Comparison of ENCODE assay signal across 8 mouse cellular contexts in the genomic region with DNA sequence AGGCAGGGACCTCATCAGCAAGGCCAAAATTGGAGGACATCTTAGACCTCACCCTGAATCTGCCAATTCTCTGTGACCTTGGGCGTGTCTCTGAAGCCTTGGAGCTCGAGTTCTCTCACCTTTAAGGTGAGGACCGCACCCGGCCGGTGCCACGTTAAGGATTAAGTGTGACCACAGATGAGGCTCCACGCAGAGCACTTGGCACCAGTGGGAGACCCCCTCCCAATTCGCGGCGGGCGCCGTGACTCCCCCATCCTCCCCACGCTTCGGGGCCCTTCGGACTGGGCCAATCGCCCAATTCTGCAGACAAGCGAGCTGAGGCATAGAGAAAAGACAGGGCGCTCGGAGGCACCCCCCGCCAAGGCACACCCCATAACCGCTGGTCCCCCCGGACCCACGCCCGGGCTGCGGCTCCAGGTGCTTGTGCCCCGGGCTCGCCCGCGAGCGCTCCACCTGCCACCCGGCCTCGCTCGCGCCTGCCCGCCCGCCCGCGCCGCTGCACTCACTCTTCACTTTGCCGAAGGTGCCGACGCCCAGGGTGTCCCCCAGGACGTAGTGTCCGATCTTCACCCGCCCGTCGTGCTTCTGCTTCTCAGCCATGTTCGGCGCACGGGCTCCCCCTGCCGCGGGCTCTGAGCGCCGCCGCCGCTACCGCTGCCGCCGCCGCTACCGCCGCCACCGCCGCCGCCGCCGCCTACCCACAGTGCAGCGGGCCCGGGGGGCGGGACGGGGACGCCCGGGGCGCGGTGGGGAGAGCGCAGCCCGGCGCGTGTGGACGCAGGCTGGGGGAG. TPM values are rescaled to one million over a fixed set of nuclear protein-coding genes. Genes with fewer than 3 reads are reported as not detected.
DNase-seq lines count a peak whose midpoint lies in the region; ATAC-seq and TF ChIP-seq lines count a peak whose summit lies in the region.

TSS of gene Prkaa2 (minus strand) at position 692 of the 791 bp plus-strand sequence.

- TF ChIP-seq EP300 in ES-Bruce4 (IDR thresholded peaks at IDR 0.05; ENCODE audit: insufficient read depth, low read depth, low read length): no peak

- H3K27ac ChIP-seq in ES-Bruce4 (ENCODE audit: insufficient read depth, low read length): no peak within 1 kb of the TSS
- peak within 1 kb of the TSS; percentile 92 for H3K27ac ChIP-seq in hindbrain, embryonic 10.5 days
- 0 out of 2 replicates have a peak within 1 kb of the TSS, but pooled peaks have one; percentile 15 for H3K27ac ChIP-seq in lung, embryonic 15.5 days

- peak within 1 kb of the TSS; percentile 79 for H3K9ac ChIP-seq in ES-Bruce4 (ENCODE audit: low read depth, poor library complexity, severe bottlenecking)
- peak within 1 kb of the TSS; percentile 63 for H3K9ac ChIP-seq in lung, embryonic 15.5 days

- H3K36me3 ChIP-seq in ES-Bruce4 (ENCODE audit: control insufficient read depth, insufficient read depth, low read length, poor library complexity, severe bottlenecking): no peaks in the 10 kb centered on the region
- H3K36me3 ChIP-seq in hindbrain, embryonic 10.5 days: no peaks in the 10 kb centered on the region
- no peaks in the 10 kb centered on the region for H3K36me3 ChIP-seq in lung, embryonic 15.5 days

- TF ChIP-seq CTCF in ES-Bruce4 (IDR thresholded peaks at IDR 0.05; ENCODE audit: low read depth, low read length): no peak

- peaks cover 4% of the 10 kb centered on the region; the same call in 1 of the 2 replicates for H3K27me3 ChIP-seq in ES-Bruce4 (ENCODE audit: control insufficient read depth, insufficient read depth, low read length, poor library complexity, severe bottlenecking)
- H3K27me3 ChIP-seq in hindbrain, embryonic 10.5 days (ENCODE audit: insufficient read depth, poor library complexity, severe bottlenecking): peaks cover 31% of the 10 kb centered on the region
- peaks cover 21% of the 10 kb centered on the region for H3K27me3 ChIP-seq in lung, embryonic 15.5 days

- no peaks in the 10 kb centered on the region for H3K4me1 ChIP-seq in ES-Bruce4 (ENCODE audit: control insufficient read depth, insufficient read depth, low read length)
- H3K4me1 ChIP-seq in hindbrain, embryonic 10.5 days (replicated peaks): peaks cover 20% of the 10 kb centered on the region
- H3K4me1 ChIP-seq in lung, embryonic 15.5 days: peaks cover 10% of the 10 kb centered on the region

- DNase-seq in cerebellum, adult 8-10 months: peak; percentile 80
- DNase-seq in frontal cortex, postnatal 10 days (ENCODE audit: low spot score in 2 of 2): peak; percentile 57 to 71
- DNase-seq in hindbrain, embryonic 10.5 days (ENCODE audit: low spot score): peak; percentile 71
- peak; percentile 74 for DNase-seq in layer of hippocampus, adult 9-11 months
- DNase-seq in ovary, adult 18-20 months (ENCODE audit: low spot score): peak; percentile 59
- peak; percentile 21 to 39 for DNase-seq in thymus, adult 18-20 months

- WGBS in hindbrain, embryonic 10.5 days: under 1% methylated on average over 80 of the region's 80 CpGs
- WGBS in lung, embryonic 15.5 days: under 1% methylated on average over 72 of the region's 80 CpGs

- no peak for TF ChIP-seq POLR2A in ES-Bruce4 (IDR thresholded peaks at IDR 0.05; ENCODE audit: insufficient read depth, low read length)

- H3K9me3 ChIP-seq in ES-Bruce4 (replicated peaks; ENCODE audit: control insufficient read depth, insufficient read depth, low read length, poor library complexity, severe bottlenecking): no peaks in the 10 kb centered on the region
- no peaks in the 10 kb centered on the region for H3K9me3 ChIP-seq in hindbrain, embryonic 10.5 days
- no peaks in the 10 kb centered on the region for H3K9me3 ChIP-seq in lung, embryonic 15.5 days

- peak within 1 kb of the TSS; percentile 98 for H3K4me2 ChIP-seq in lung, embryonic 15.5 days

- H3K4me3 ChIP-seq in ES-Bruce4 (ENCODE audit: low read depth, low read length): peak within 1 kb of the TSS; percentile 78
- H3K4me3 ChIP-seq in hindbrain, embryonic 10.5 days: peak within 1 kb of the TSS; percentile 82
- H3K4me3 ChIP-seq in lung, embryonic 15.5 days: peak within 1 kb of the TSS; percentile 74

- ATAC-seq in lung, embryonic 15.5 days (ENCODE audit: borderline replicate concordance, extremely low read depth, low FRiP score, low TSS enrichment): peak; percentile 93

RNA-seq across cellular contexts. Expression of gene Prkaa2, which starts in this region (rescaled TPM):
- polyA plus RNA-seq in ES-Bruce4 (2011; ENCODE audit: insufficient read depth, insufficient read length, low read depth, missing spikeins): 12.3 and 14.0 TPM in 2 replicates
- polyA plus RNA-seq in hindbrain, embryonic 10.5 days (2016; fragmentation: Nextera tagmentation; extraction: Ambion mirVana): 2.0 and 3.2 TPM in 2 replicates
- polyA plus RNA-seq in lung, embryonic 15.5 days (2015; fragmentation: Nextera tagmentation; extraction: Ambion mirVana): 1.7 and 2.4 TPM in 2 replicates

Comparison
In these comparisons a context has a peak if more than half of its experiments do, and no peak if none do; other contexts are left out.
1. DNase-seq: peak in every context shown above with its lines; median percentile 80 in cerebellum, adult 8-10 months; 74 in layer of hippocampus, adult 9-11 months; 71 in hindbrain, embryonic 10.5 days; 64 in frontal cortex, postnatal 10 days; 59 in ovary, adult 18-20 months; 30 in thymus, adult 18-20 months.